ENCODE assay signal across 9 mouse cellular contexts in genomic region chr11:57011691-57012039, GRCm38 (mm10). TPM values are rescaled to one million over a fixed set of nuclear protein-coding genes. Genes with fewer than 3 reads are reported as not detected.
DNase-seq lines count a peak whose midpoint lies in the region; ATAC-seq lines count a peak whose summit lies in the region.
"Had no signal": no experiment of that assay in that cellular context is flagged by ENCODE, and none has a peak within 500 bp of the region (broad histone marks: within the 10 kb centered on the region; RNA-seq: fewer than 3 reads in every experiment).

No protein-coding gene starts in this region.

- H3K9me3 ChIP-seq in embryonic facial prominence, embryonic 14.5 days (ENCODE audit: control insufficient read depth, low read length), result no peaks in the 10 kb centered on the region
- H3K9me3 ChIP-seq in hindbrain, embryonic 14.5 days (ENCODE audit: control insufficient read depth, low read length), result no peaks in the 10 kb centered on the region
- no peaks in the 10 kb centered on the region for H3K9me3 ChIP-seq in limb, embryonic 10.5 days (replicated peaks)
- H3K9me3 ChIP-seq: liver, embryonic 15.5 days had no signal

- no peak overlapping the region for H3K27ac ChIP-seq in embryonic facial prominence, embryonic 14.5 days (replicated peaks; ENCODE audit: low read depth, low read length)
- peak overlapping the region; percentile 63; the same call in 1 of the 2 replicates for H3K27ac ChIP-seq in hindbrain, embryonic 14.5 days
- H3K27ac ChIP-seq in limb, embryonic 10.5 days, result no peak overlapping the region
- H3K27ac ChIP-seq: liver, embryonic 15.5 days had no signal

- ATAC-seq in embryonic facial prominence, embryonic 14.5 days (ENCODE audit: low read depth), result no peak
- ATAC-seq in hindbrain, embryonic 14.5 days (ENCODE audit: low FRiP score), result peak; percentile 76
- ATAC-seq in megakaryocyte, adult 5-6 weeks (ENCODE audit: poor library complexity, severe bottlenecking), result no peak

- peak overlapping the region; percentile 34; the same call in 1 of the 2 replicates for H3K9ac ChIP-seq in embryonic facial prominence, embryonic 14.5 days (ENCODE audit: low read depth, low read length)
- H3K9ac ChIP-seq in hindbrain, embryonic 14.5 days, result peak overlapping the region; percentile 57
- H3K9ac ChIP-seq: liver, embryonic 15.5 days had no signal

- H3K27me3 ChIP-seq in embryonic facial prominence, embryonic 14.5 days (replicated peaks; ENCODE audit: control insufficient read depth, insufficient read depth, low read length), result peaks cover 10% of the 10 kb centered on the region; the same call in 1 of the 2 replicates
- H3K27me3 ChIP-seq in hindbrain, embryonic 14.5 days (ENCODE audit: control insufficient read depth, insufficient read depth, low read length), result no peaks in the 10 kb centered on the region
- H3K27me3 ChIP-seq in limb, embryonic 10.5 days (ENCODE audit: low read depth, poor library complexity, severe bottlenecking), result peaks cover 45% of the 10 kb centered on the region
- H3K27me3 ChIP-seq: liver, embryonic 15.5 days had no signal

- H3K36me3 ChIP-seq in embryonic facial prominence, embryonic 14.5 days (ENCODE audit: control insufficient read depth, insufficient read depth, low read length), result no peaks in the 10 kb centered on the region
- no peaks in the 10 kb centered on the region for H3K36me3 ChIP-seq in hindbrain, embryonic 14.5 days (replicated peaks; ENCODE audit: control insufficient read depth, insufficient read depth)
- no peaks in the 10 kb centered on the region for H3K36me3 ChIP-seq in limb, embryonic 10.5 days
- H3K36me3 ChIP-seq: liver, embryonic 15.5 days had no signal

- DNase-seq in embryo, embryonic 10 days (ENCODE audit: low spot score), result peak; percentile 58
- DNase-seq in embryonic facial prominence, embryonic 14.5 days (ENCODE audit: low spot score), result peak; percentile 63
- peak; percentile 60 for DNase-seq in hindbrain, embryonic 14.5 days (ENCODE audit: low spot score)
- no peak for DNase-seq in limb, embryonic 10.5 days (ENCODE audit: low spot score)
- DNase-seq in right cerebral cortex, adult 18-20 months, result peak; percentile 81
- DNase-seq in thymus, postnatal 25 days, result no peak
- no peak for DNase-seq in spleen, postnatal 10 days (ENCODE audit: low spot score in 2 of 2)

- H3K4me3 ChIP-seq in embryonic facial prominence, embryonic 14.5 days (ENCODE audit: low read depth, low read length), result peak overlapping the region; percentile 31
- H3K4me3 ChIP-seq in hindbrain, embryonic 14.5 days (replicated peaks; ENCODE audit: low read length), result peak overlapping the region; percentile 35
- peak overlapping the region; percentile 29 for H3K4me3 ChIP-seq in limb, embryonic 10.5 days
- H3K4me3 ChIP-seq: liver, embryonic 15.5 days had no signal

- 5% methylated on average over 11 of the region's 11 CpGs for WGBS in embryonic facial prominence, embryonic 14.5 days
- 2% methylated on average over 11 of the region's 11 CpGs for WGBS in hindbrain, embryonic 14.5 days
- WGBS in limb, embryonic 10.5 days, result 3% methylated on average over 11 of the region's 11 CpGs

- peak overlapping the region; percentile 50 for H3K4me2 ChIP-seq in embryonic facial prominence, embryonic 14.5 days (ENCODE audit: low read depth, low read length)
- peak overlapping the region; percentile 43 for H3K4me2 ChIP-seq in hindbrain, embryonic 14.5 days (replicated peaks)
- H3K4me2 ChIP-seq: liver, embryonic 15.5 days had no signal

- H3K4me1 ChIP-seq in embryonic facial prominence, embryonic 14.5 days (ENCODE audit: control insufficient read depth, insufficient read depth, low read length), result peaks cover 3% of the 10 kb centered on the region; the same call in 1 of the 2 replicates
- H3K4me1 ChIP-seq in hindbrain, embryonic 14.5 days (replicated peaks; ENCODE audit: control insufficient read depth, insufficient read depth, low read length), result peaks cover 9% of the 10 kb centered on the region; the same call in 1 of the 2 replicates
- peaks cover 27% of the 10 kb centered on the region for H3K4me1 ChIP-seq in limb, embryonic 10.5 days
- H3K4me1 ChIP-seq: liver, embryonic 15.5 days had no signal

RNA-seq across cellular contexts. Expression of gene Gria1, which starts 0.5 kb away (rescaled TPM):
- polyA plus RNA-seq in embryonic facial prominence, embryonic 14.5 days (2014; fragmentation: Nextera tagmentation; extraction: Ambion mirVana), result 2.5 and 3.7 TPM in 2 replicates
- polyA plus RNA-seq in hindbrain, embryonic 14.5 days (2014; fragmentation: Nextera tagmentation; extraction: Ambion mirVana), result 39.7 and 40.4 TPM in 2 replicates
- polyA plus RNA-seq in limb, embryonic 10.5 days (2016; fragmentation: Nextera tagmentation; extraction: Ambion mirVana), result 0.23 and 0.48 TPM in 2 replicates
- not detected in 2 replicates for total RNA-seq in megakaryocyte, adult 5-6 weeks (2015)
- not detected in 2 replicates for total RNA-seq in megakaryocyte, adult 5-6 weeks (2017)

Comparison
In these comparisons a context has a peak if more than half of its experiments do, and no peak if none do; other contexts are left out.
1. DNase-seq: peak in embryo, embryonic 10 days (single experiment), embryonic facial prominence, embryonic 14.5 days (single experiment), hindbrain, embryonic 14.5 days (single experiment) and right cerebral cortex, adult 18-20 months (single experiment); none in limb, embryonic 10.5 days (single experiment), thymus, postnatal 25 days (single experiment) and spleen, postnatal 10 days (0 of 2).
2. Peak in every context shown above with its lines, with median percentiles within 50 percentile points of each other: H3K4me3 ChIP-seq.